Mouse (Mus musculus) kidney, postnatal 10 days (tissue): ENCODE measurements around the gene Osbpl11.
"Not testable (repeated sequence)": the region's sequence is repeated elsewhere in the genome, so short reads cannot be mapped to it uniquely, and the experiment has no call there.

Experiments
- DNase-seq: peaks from one replicate; pipeline ENCODE4 v3.0.0; 2021; ENCODE audit warnings: mixed read lengths

Osbpl11 gene

GRCm38 (mm10) chr16:33178278-33179074, 6.4 kb upstream of the Osbpl11 start:
- no peak for DNase-seq

- DNase-seq = not testable (repeated sequence)
These were observed 5.6 kb upstream of the Osbpl11 start for GRCm38 (mm10) chr16:33179222-33179621.

- DNase-seq = no peak
These were observed 5.0 kb upstream of the Osbpl11 start for GRCm38 (mm10) chr16:33179911-33180310.

- DNase-seq = no peak
These were observed 4.1 kb upstream of the Osbpl11 start for GRCm38 (mm10) chr16:33180793-33181192.

- DNase-seq = peak; percentile 76
These were observed 583 bp downstream of the Osbpl11 start for GRCm38 (mm10) chr16:33185261-33186046.

GRCm38 (mm10) chr16:33186134-33186533, 1.3 kb downstream of the Osbpl11 start:
- DNase-seq = no peak

- DNase-seq = no peak
These were observed 3.2 kb downstream of the Osbpl11 start for GRCm38 (mm10) chr16:33188076-33188475.

GRCm38 (mm10) chr16:33191671-33192091, 6.8 kb downstream of the Osbpl11 start:
- peak; percentile 72 for DNase-seq

GRCm38 (mm10) chr16:33192280-33192679, 7.4 kb downstream of the Osbpl11 start:
- DNase-seq = no peak

GRCm38 (mm10) chr16:33193649-33194048, 8.8 kb downstream of the Osbpl11 start:
- DNase-seq = peak; percentile 75

GRCm38 (mm10) chr16:33195686-33196313, 10.9 kb downstream of the Osbpl11 start:
- peak; percentile 44 for DNase-seq

- DNase-seq = no peak
These were observed 11.7 kb downstream of the Osbpl11 start for GRCm38 (mm10) chr16:33196578-33196977.

- DNase-seq = no peak
These were observed 15.7 kb downstream of the Osbpl11 start for GRCm38 (mm10) chr16:33200589-33200988.

GRCm38 (mm10) chr16:33210812-33211211, 25.9 kb downstream of the Osbpl11 start:
- DNase-seq = no peak

- no peak for DNase-seq
These were observed 31.6 kb downstream of the Osbpl11 start for GRCm38 (mm10) chr16:33216313-33217003.

GRCm38 (mm10) chr16:33217553-33218085, 32.7 kb downstream of the Osbpl11 start:
- DNase-seq = not testable (repeated sequence)

GRCm38 (mm10) chr16:33222482-33222881, 37.6 kb downstream of the Osbpl11 start:
- no peak for DNase-seq

- DNase-seq = no peak
These were observed 39.5 kb downstream of the Osbpl11 start for GRCm38 (mm10) chr16:33224381-33224780.

- peak; percentile 48 for DNase-seq
These were observed 49.3 kb downstream of the Osbpl11 start for GRCm38 (mm10) chr16:33234128-33234527.

- DNase-seq = no peak
These were observed 51.3 kb downstream of the Osbpl11 start for GRCm38 (mm10) chr16:33236151-33236550.

GRCm38 (mm10) chr16:33239305-33239704, 54.4 kb downstream of the Osbpl11 start:
- no peak for DNase-seq

- peak; percentile 51 for DNase-seq
These were observed 57.2 kb downstream of the Osbpl11 start for GRCm38 (mm10) chr16:33242046-33242445.
